Mouse (Mus musculus) urinary bladder, postnatal 10 days (tissue): Measurements from ENCODE around the gene Angel2.
A peak's percentile ranks its signal among the peaks of the same experiment; 100 is the strongest.

Experiments
- DNase-seq: peaks from one replicate; pipeline ENCODE4 v3.0.0; 2022; ENCODE audit warnings: low spot score

The Angel2 gene

DNA sequence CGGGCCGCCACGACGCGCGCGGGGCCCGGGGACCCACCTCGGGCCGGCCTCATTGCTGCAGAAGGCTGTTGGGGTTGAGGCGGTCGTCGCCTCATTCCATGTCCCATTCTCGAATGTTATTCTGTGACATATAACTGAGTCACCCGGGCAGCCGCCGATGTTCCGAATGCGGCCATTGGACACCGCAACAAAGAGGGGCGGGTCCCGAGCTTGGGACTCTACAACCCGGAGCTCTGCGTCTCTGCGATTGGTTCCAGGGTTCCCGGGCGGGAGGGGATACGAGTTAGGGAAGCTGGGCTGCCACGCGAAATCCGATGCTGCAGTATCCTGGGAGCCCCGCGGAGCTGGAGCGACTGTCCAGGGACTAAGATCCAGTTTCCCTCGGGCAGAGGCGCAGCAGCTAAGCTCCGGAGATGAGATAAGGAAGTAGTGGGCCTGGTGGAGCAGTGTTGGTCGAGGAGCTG lies 54.2 kb downstream of the Angel2 start, which contains the start of gene Vash2:
Gene Vash2, minus strand, starts transcription at position 197 of the 464 bp plus-strand sequence.
- DNase-seq: peak; percentile 47

DNA sequence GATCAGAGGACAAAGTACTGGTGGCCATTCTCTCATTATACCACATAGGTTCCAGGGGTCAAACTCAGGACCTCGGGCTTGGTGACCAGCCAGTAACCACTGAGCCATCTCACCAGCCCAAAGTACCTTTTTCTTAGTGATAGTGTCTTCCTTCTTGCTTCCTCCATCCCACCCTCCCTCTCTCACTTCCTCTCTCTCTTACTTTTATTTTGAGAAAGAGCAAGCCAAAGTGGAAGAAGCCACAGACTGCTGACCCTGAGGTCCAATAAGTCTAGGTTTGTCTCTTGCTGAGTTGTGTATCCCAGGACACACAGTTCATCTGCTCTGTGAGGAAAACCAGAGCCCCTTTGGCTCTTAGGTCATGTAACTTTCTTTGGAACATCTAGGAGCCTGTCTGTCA lies 55.6 kb downstream of the Angel2 start:
- no peak for DNase-seq

DNA sequence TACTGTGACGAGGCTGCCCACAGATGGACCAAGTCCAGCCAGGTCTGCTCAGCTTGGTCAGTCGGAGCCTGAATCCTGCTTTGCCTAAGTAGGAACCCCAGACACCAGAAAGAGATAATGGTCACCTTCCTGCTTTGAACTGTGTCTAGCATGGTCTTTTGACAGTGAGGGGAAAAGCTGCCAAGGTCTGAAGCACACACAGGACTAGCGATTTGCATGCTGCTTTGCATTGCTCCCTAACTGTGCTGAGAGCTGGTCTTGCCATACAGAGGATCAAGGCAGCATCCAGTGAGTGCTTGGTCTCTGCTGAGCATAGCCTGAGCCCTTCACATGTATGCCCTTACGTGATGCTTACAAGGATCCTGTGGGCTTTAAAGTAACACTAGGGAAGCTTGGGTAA lies 56.5 kb downstream of the Angel2 start:
- DNase-seq: no peak

DNA sequence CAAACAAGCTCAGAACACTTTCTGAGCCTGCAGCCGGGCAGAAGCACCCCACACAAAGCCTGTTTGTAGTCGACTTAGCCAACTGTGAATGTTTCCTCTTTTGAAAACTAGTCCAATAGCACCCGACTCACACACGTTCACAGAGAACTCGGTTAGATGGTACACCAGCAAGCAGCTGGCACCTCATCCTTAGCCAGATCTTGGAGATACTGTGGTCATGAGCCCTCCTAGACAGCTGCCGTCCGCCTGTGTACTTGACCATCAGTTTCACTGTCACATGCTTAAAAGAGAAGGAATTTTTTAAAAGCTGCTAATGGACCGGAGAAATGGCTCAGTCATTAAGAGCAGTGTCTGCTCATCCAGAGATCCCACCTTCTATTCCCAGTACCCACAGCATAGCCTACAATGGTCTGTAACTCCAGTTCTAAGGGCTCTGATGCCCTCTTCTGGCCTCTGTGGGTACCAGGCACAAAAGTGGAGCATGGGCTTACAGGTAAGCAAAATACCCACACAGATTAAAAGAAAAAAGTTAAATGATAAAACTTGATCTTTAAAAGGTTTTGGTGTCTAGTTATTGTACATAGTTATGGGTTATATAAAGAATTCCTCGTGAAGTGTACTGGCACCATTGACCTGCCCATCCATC lies 64.6 kb downstream of the Angel2 start:
- no peak for DNase-seq

DNA sequence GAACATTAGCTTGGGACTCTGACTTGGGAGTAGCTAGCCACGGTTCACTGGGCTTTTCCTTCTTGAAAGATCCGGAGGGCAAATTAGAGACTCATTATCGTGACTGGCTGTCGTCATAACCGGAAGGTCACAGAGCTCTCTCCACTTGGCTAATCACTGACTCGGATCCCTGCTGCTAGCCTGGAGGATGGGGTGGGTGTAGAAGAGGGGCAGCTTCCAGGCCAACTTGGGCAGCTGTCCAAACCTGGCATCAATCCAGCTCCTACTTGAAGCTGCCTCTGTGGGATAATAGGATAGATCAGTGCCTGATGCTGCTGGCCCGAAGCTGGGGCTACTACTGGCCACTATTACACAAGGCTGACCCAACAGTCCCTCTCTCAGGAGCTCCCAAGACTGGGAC lies 70.6 kb downstream of the Angel2 start:
- DNase-seq: no peak

DNA sequence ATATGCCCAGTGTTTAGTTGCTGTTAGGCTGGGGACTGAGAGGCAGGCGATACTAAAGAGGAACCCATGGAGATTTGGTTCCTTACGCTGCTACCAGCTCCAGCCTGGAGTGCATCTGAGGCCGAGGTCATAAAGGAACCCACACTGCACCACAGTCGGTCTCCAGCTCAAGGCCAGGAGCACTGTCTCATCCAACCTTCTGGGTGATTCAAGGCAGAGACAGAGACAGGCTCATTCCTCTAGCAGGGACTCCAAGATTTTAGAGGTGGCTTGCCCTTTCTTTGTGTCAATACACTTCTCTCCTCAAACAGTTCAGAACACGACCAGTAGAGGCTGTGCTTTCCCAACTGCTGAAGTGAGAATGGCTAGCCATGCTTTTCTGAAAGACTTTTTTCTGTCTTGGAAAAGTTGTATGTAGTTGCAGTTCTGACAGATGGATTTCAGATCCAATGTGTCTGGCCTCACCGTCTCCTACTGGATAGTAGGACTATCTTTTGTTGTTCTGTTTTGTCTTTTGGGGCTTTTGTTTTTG lies 71.5 kb downstream of the Angel2 start:
- no peak for DNase-seq
